Mouse (Mus musculus): ENCODE data around the gene Ankef1. TPM values are rescaled to one million over a fixed set of nuclear protein-coding genes. Genes with fewer than 3 reads are reported as not detected.

The Ankef1 gene
- polyA plus RNA-seq, 1 experiment from 2014 or later = 1.4 TPM

Other genes with a start within 250 kb of the Ankef1 start
- 33.7 and 35.7 TPM in 2 replicates for gene Pak7, start 113.9 kb upstream of the Ankef1 start, polyA plus RNA-seq (2015; fragmentation: Nextera tagmentation; extraction: Ambion mirVana)
- gene Snap25, start 211.5 kb downstream of the Ankef1 start, polyA plus RNA-seq (2015; fragmentation: Nextera tagmentation; extraction: Ambion mirVana) = 175 and 244 TPM in 2 replicates